Mouse (Mus musculus) olfactory bulb, adult 2 months (tissue): ENCODE data around the gene Omd.

ENCODE experiments used
- CTCF ChIP-seq: fragments of 200-500 bp; IDR thresholded peaks from 2 replicates; pipeline ENCODE4 v1.5.1; 2012; ENCODE audit warnings: low read depth, mild to moderate bottlenecking, low read length, moderate library complexity; ENCODE audit not compliant: insufficient read depth
- POLR2A ChIP-seq: fragments of 200-500 bp; IDR thresholded peaks from 2 replicates; pipeline ENCODE4 v1.6.1; 2012; ENCODE audit warnings: mild to moderate bottlenecking, low read depth, low read length, moderate library complexity; ENCODE audit not compliant: insufficient read depth

DNA sequence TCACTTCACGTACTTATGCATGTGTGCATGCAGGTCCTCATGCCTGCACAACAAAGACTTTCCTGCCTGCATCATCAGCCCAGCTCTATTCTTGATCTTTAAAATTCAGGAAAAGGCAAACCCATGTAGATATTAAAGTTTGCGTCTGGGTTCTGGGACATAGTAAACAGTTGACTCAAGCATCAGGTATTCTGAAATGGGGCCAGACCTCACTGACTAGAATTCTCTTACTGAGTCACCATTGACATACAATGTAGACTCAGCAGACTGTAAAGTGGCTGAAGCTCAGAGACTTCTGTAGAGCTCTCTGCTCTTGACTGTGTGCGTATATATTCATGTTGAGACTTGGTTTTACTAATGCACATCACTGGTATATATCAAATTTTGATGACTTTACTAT lies 32.6 kb upstream of the Omd start:
- no peak for TF ChIP-seq POLR2A
- TF ChIP-seq CTCF: no peak
